Mouse (Mus musculus) intestine, embryonic 16.5 days (tissue): ENCODE results near the gene Vps18. TPM values are rescaled to one million over a fixed set of nuclear protein-coding genes. Genes with fewer than 3 reads are reported as not detected.

Source experiments
- ATAC-seq: fragments of 200-750 bp; cut with Nextera tagmentation; 2 replicates; pipeline ENCODE4 v1.8.0; 2017; ENCODE audit warnings: moderate TSS enrichment, moderate library complexity
- H3K27ac ChIP-seq: fragments of 300-500 bp; sonication (generic); 2 replicates; pipeline ENCODE4 v1.5.1; 2014; ENCODE audit warnings: mild to moderate bottlenecking, low read length
- H3K27me3 ChIP-seq: fragments of 300-500 bp; sonication (generic); replicated peaks from 2 replicates; pipeline ENCODE4 v1.6.1; 2014; ENCODE audit warnings: low read length, control low read depth, mixed read lengths; ENCODE audit not compliant: control insufficient read depth, insufficient read depth
- H3K36me3 ChIP-seq: fragments of 300-500 bp; sonication (generic); 2 replicates; pipeline ENCODE4 v1.6.1; 2014; ENCODE audit warnings: low read length, control low read depth; ENCODE audit not compliant: control insufficient read depth, insufficient read depth
- H3K4me1 ChIP-seq: fragments of 300-500 bp; sonication (generic); 2 replicates; pipeline ENCODE4 v1.6.1; 2014; ENCODE audit warnings: low read length, control low read depth, mixed read lengths; ENCODE audit not compliant: control insufficient read depth, insufficient read depth
- H3K4me2 ChIP-seq: fragments of 300-500 bp; sonication (generic); 2 replicates; pipeline ENCODE4 v1.6.1; 2014; ENCODE audit warnings: low read depth, low read length, control low read depth
- H3K4me3 ChIP-seq: fragments of 300-500 bp; sonication (generic); 2 replicates; pipeline ENCODE4 v1.5.1; 2014; ENCODE audit warnings: mild to moderate bottlenecking, low read length
- H3K9ac ChIP-seq: fragments of 300-500 bp; sonication (generic); 2 replicates; pipeline ENCODE4 v1.6.1; 2014; ENCODE audit warnings: low read depth, low read length
- H3K9me3 ChIP-seq: fragments of 300-500 bp; sonication (generic); 2 replicates; pipeline ENCODE4 v1.6.1; 2016; ENCODE audit warnings: low read length, control low read depth; ENCODE audit not compliant: control insufficient read depth
- WGBS: fragments of 180-500 bp; shearing (Covaris S2); extraction: QIAGEN DNeasy Blood & Tissue Kit; methylation state at CpG from one replicate; pipeline ENCODE4 v1.1.7; 2014; 5-methylcytosine and 5-hydroxymethylcytosine counted together
- polyA plus RNA-seq: library from polyadenylated mRNA; unstranded; fragments of >200 nt; fragmentation: Nextera tagmentation; extraction: Ambion mirVana; gene quantifications from 2 replicates; pipeline ENCODE4 v1.2.1, GENCODE M21; 2015

The Vps18 gene
- polyA plus RNA-seq, 1 experiment from 2014 or later = 25.5 TPM

GRCm38 (mm10) chr2:119330795-119331194 lies 42.3 kb downstream of the Vps18 start:
- peaks cover 14% of the 10 kb centered on the region; the same call in 1 of the 2 replicates for H3K4me1 ChIP-seq
- peaks cover 19% of the 10 kb centered on the region for H3K27me3 ChIP-seq
- no peak overlapping the region for H3K4me2 ChIP-seq
- H3K4me3 ChIP-seq = no peak overlapping the region
- no peak overlapping the region for H3K9ac ChIP-seq
- WGBS = 90% methylated on average over 8 of the region's 8 CpGs
- no peak for ATAC-seq
- H3K9me3 ChIP-seq = no peaks in the 10 kb centered on the region
- H3K27ac ChIP-seq = no peak overlapping the region
- no peaks in the 10 kb centered on the region for H3K36me3 ChIP-seq

DNA sequence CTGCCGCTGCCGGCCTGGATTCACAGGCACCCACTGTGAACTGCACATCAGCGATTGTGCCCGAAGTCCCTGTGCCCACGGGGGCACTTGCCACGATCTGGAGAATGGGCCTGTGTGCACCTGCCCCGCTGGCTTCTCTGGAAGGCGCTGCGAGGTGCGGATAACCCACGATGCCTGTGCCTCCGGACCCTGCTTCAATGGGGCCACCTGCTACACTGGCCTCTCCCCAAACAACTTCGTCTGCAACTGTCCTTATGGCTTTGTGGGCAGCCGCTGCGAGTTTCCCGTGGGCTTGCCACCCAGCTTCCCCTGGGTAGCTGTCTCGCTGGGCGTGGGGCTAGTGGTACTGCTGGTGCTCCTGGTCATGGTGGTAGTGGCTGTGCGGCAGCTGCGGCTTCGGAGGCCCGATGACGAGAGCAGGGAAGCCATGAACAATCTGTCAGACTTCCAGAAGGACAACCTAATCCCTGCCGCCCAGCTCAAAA lies 43.7 kb downstream of the Vps18 start:
- Histone ChIP-seq H3K27ac (no peak overlapping the region), H3K9ac (no peak overlapping the region), H3K4me1 (peaks cover 7% of the 10 kb centered on the region), H3K9me3 (no peaks in the 10 kb centered on the region), H3K27me3 (peaks cover 7% of the 10 kb centered on the region; the same call in 1 of the 2 replicates), H3K36me3 (no peaks in the 10 kb centered on the region), H3K4me2 (no peak overlapping the region), H3K4me3 (no peak overlapping the region)
- WGBS = 80% methylated on average over 24 of the region's 24 CpGs
- no peak for ATAC-seq

DNA sequence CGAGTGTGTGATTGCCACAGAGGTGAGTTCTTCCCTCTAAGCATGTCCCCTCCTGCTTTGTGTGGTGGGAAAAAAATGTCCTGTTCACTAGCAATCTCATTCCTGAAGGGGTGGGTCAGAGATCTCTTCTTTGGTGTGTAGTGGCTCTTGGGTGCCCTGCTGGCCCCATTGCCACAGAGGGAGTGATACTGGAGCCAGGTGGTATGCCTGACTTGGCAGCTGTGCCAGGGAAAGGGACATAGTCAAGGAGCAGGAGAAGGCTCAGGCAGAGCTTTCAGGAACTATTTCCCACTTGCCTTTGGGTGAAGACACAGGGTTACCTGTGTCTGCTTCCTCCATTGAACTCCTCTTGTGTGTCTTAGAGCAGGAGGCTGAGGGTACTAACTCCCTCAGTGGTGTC lies 45.6 kb downstream of the Vps18 start:
- no peak for ATAC-seq
- WGBS = 70% methylated on average over 1 of the region's 1 CpGs
- Histone ChIP-seq H3K36me3 (no peaks in the 10 kb centered on the region), H3K9me3 (no peaks in the 10 kb centered on the region), H3K4me3 (no peak overlapping the region), H3K4me1 (peaks cover 9% of the 10 kb centered on the region), H3K4me2 (no peak overlapping the region), H3K27me3 (no peaks in the 10 kb centered on the region), H3K9ac (no peak overlapping the region), H3K27ac (no peak overlapping the region)

- 82% methylated on average over 7 of the region's 7 CpGs for WGBS
- H3K9me3 ChIP-seq = no peaks in the 10 kb centered on the region
- ATAC-seq = no peak
- no peak overlapping the region for H3K9ac ChIP-seq
- no peaks in the 10 kb centered on the region for H3K27me3 ChIP-seq
- no peak overlapping the region for H3K27ac ChIP-seq
- peaks cover 9% of the 10 kb centered on the region for H3K4me1 ChIP-seq
- H3K4me2 ChIP-seq = no peak overlapping the region
- no peak overlapping the region for H3K4me3 ChIP-seq
- no peaks in the 10 kb centered on the region for H3K36me3 ChIP-seq
Measured at GRCm38 (mm10) chr2:119334964-119335525, 46.5 kb downstream of the Vps18 start.

DNA sequence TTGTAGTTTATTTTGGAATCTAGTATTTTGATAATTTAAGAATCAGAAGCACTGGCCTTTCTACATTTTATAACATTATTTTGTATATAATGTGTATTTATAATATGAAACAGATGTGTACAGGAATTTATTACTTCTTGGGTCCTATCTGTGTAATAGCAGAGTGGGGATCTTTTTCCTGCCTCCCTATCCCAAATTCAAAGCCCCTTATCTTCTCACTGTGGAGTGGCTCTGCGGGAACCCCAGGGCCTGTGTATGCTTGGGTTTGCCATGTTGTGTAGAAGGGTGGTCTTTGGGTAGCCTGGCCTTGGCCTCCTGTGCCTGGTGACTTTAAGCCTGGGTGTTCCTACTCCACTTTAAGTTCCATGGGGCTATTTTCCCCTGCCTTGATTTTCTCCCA lies 47.0 kb downstream of the Vps18 start:
- ATAC-seq = no peak
- Histone ChIP-seq H3K36me3 (no peaks in the 10 kb centered on the region), H3K9me3 (no peaks in the 10 kb centered on the region), H3K4me1 (peaks cover 9% of the 10 kb centered on the region), H3K27ac (no peak overlapping the region), H3K27me3 (no peaks in the 10 kb centered on the region), H3K9ac (no peak overlapping the region), H3K4me2 (no peak overlapping the region), H3K4me3 (no peak overlapping the region)
- 70% methylated on average over 1 of the region's 1 CpGs for WGBS

DNA sequence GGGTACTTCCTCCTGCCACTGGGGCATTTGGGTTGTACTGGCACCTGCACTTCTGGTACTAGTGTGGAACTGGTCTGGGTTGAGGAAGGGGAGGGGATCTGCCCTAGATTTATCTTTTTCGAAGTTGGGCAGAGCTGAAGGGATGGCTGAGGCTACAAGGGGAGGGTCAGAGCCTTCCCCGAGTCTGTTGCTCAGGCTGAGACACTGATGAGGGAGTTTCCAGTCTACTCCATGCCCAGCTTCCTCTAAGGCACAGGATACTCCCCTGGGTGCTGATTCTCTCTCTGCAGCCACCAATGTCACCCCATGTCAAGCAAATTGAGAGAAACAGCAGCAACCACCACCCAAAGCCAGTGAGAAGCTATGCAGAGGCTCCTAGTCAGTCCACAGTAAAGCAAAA lies 47.5 kb downstream of the Vps18 start:
- Histone ChIP-seq H3K9me3 (no peaks in the 10 kb centered on the region), H3K4me2 (no peak overlapping the region), H3K27me3 (no peaks in the 10 kb centered on the region), H3K4me1 (peaks cover 9% of the 10 kb centered on the region), H3K9ac (no peak overlapping the region), H3K4me3 (no peak overlapping the region), H3K27ac (no peak overlapping the region), H3K36me3 (no peaks in the 10 kb centered on the region)
- no peak for ATAC-seq
- 73% methylated on average over 2 of the region's 2 CpGs for WGBS

DNA sequence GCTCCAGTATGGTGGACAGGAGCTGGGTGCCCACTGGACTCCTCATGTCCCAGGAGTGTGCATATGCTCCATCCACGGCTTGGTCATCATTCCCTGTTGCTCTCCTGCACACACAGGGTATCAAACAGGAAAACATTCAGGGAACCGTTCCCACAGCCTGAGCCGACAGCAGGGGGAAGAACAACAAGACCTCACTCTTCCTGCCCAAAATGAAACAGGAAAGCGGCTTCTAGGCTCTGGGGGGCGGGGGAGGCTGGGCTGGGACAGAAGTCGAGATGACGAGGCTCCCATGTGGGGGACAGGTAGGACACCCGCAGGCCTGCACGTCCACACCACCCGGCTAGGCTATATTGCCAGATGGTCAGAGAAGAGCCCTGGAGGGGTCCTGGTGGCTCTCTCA lies 47.9 kb downstream of the Vps18 start:
- Histone ChIP-seq H3K4me1 (peaks cover 9% of the 10 kb centered on the region), H3K36me3 (no peaks in the 10 kb centered on the region), H3K27ac (peak overlapping the region; percentile 14; the same call in 1 of the 2 replicates), H3K9ac (no peak overlapping the region), H3K27me3 (no peaks in the 10 kb centered on the region), H3K9me3 (no peaks in the 10 kb centered on the region), H3K4me2 (no peak overlapping the region), H3K4me3 (no peak overlapping the region)
- no peak for ATAC-seq
- 73% methylated on average over 10 of the region's 10 CpGs for WGBS

DNA sequence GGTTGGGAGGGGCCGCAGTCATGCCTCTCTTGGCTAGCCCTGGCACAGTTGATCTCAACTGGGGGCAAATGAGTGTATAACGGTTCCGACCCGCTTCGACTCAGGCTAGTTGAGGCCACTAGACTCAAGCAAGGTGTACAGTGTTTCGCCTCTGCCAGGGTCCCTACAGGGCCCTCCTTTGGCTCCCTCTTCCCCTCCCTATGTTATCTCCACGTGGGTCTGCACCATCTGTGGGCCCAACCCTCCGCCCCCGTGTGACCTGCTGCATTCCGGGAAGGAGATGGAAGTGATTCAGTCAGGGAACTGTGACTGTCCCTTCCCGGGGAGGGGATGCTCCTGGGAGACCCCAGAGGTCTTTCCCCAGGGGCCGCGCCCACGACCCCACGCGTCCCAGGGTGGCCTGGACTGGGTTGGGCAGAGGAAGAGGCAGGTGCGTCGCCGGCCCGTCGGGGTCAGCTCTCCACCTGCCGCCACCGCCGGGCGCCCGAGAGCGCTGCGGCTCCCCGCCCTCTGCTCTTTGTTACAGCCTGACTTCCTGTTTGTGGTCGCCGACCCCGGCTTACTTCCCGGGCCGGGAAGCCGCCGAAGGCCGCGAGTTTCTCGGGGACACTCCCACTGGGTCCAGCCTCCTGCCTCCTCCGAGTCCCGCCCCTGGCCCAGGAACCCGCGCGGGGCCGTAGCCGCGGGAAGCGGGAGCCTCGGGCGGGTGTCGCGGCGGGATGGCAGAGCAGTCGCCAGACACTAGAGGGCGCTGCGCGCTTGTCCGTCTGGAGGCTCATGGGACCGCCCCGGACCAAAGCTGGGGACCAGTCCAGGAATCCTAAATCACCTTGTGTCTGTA lies 49.1 kb downstream of the Vps18 start:
- Histone ChIP-seq H3K9ac (peak overlapping the region; percentile 81), H3K4me1 (peaks cover 9% of the 10 kb centered on the region), H3K36me3 (no peaks in the 10 kb centered on the region), H3K27me3 (no peaks in the 10 kb centered on the region), H3K4me3 (peak overlapping the region; percentile 58), H3K4me2 (peak overlapping the region; percentile 92), H3K27ac (peak overlapping the region; percentile 34), H3K9me3 (no peaks in the 10 kb centered on the region)
- peak; percentile 93 for ATAC-seq
- WGBS = 8% methylated on average over 60 of the region's 60 CpGs

DNA sequence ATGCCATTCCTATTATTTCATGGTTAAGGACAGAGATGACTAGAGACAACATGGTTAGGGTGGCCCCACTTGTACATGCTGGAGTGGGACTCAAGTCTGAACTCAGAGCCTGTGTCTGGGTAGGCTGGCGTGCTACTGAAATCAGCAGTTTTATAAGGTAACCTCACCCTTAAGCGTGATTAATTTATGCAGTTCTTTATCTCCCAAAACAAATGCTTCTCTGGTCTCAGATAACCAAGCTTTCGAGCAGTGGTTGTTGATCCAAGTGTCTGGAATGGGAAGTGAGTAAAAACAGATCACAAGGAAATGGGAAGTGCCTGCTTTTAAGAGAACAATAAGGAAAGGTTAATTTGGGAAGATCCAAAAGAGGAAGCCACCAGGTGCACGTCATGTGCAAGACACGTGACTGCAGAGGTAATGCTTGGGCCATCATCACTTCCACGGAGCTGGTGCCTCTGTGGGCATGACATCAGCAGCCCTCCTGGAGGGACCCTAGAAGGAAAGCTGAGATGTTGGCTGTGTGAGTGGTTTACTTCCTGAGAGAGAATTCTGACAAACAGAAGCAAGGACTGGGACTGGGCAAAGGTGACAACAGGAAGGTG lies 56.1 kb downstream of the Vps18 start:
- Histone ChIP-seq H3K9ac (no peak overlapping the region), H3K27me3 (no peaks in the 10 kb centered on the region), H3K4me1 (no peaks in the 10 kb centered on the region), H3K4me2 (no peak overlapping the region), H3K36me3 (no peaks in the 10 kb centered on the region), H3K9me3 (no peaks in the 10 kb centered on the region), H3K4me3 (no peak overlapping the region), H3K27ac (no peak overlapping the region)
- no peak for ATAC-seq
- WGBS = 39% methylated on average over 6 of the region's 6 CpGs
